Mouse (Mus musculus): ENCODE measurements around the gene Gns.
"Not testable (repeated sequence)": the region's sequence is repeated elsewhere in the genome, so short reads cannot be mapped to it uniquely, and the experiment has no call there.

Gene Gns

GRCm38 (mm10) chr10:121364801-121365564 lies at the start of gene Gns:
TSS of gene Gns (plus strand) at chr10:121365090.
- DNase-seq (ENCODE audit: low spot score): peak; percentile 77

GRCm38 (mm10) chr10:121315321-121316283 lies 49.3 kb upstream of the Gns start:
- DNase-seq (ENCODE audit: low spot score): no peak

- no peak for DNase-seq (ENCODE audit: low spot score)
Measured at GRCm38 (mm10) chr10:121316361-121316760, 48.5 kb upstream of the Gns start.

- no peak for DNase-seq (ENCODE audit: low spot score)
Measured at GRCm38 (mm10) chr10:121318397-121318950, 46.4 kb upstream of the Gns start.

- no peak for DNase-seq (ENCODE audit: low spot score)
Measured at GRCm38 (mm10) chr10:121323493-121323892, 41.4 kb upstream of the Gns start.

GRCm38 (mm10) chr10:121326167-121326566 lies 38.7 kb upstream of the Gns start:
- DNase-seq (ENCODE audit: low spot score): no peak

- DNase-seq (ENCODE audit: low spot score): no peak
Measured at GRCm38 (mm10) chr10:121329586-121329985, 35.3 kb upstream of the Gns start.

- no peak for DNase-seq (ENCODE audit: low spot score)
Measured at GRCm38 (mm10) chr10:121330940-121331339, 34.0 kb upstream of the Gns start.

GRCm38 (mm10) chr10:121334576-121334975 lies 30.3 kb upstream of the Gns start:
- no peak for DNase-seq (ENCODE audit: low spot score)

- DNase-seq (ENCODE audit: low spot score): not testable (repeated sequence)
Measured at GRCm38 (mm10) chr10:121336536-121336935, 28.4 kb upstream of the Gns start.

GRCm38 (mm10) chr10:121340754-121341593 lies 23.9 kb upstream of the Gns start:
- no peak for DNase-seq (ENCODE audit: low spot score)

- no peak for DNase-seq (ENCODE audit: low spot score)
Measured at GRCm38 (mm10) chr10:121342260-121342659, 22.6 kb upstream of the Gns start.

- no peak for DNase-seq (ENCODE audit: low spot score)
Measured at GRCm38 (mm10) chr10:121343867-121344266, 21.0 kb upstream of the Gns start.

- no peak for DNase-seq (ENCODE audit: low spot score)
Measured at GRCm38 (mm10) chr10:121349244-121349643, 15.6 kb upstream of the Gns start.

GRCm38 (mm10) chr10:121350357-121351065 lies 14.4 kb upstream of the Gns start:
- no peak for DNase-seq (ENCODE audit: low spot score)

- DNase-seq (ENCODE audit: low spot score): no peak
Measured at GRCm38 (mm10) chr10:121351066-121351581, 13.8 kb upstream of the Gns start, which contains the start of gene Tbc1d30. TSS of gene Tbc1d30 (minus strand) at chr10:121351278.

- DNase-seq (ENCODE audit: low spot score): no peak
Measured at GRCm38 (mm10) chr10:121351692-121352290, 13.1 kb upstream of the Gns start.

GRCm38 (mm10) chr10:121360358-121360757 lies 4.5 kb upstream of the Gns start:
- no peak for DNase-seq (ENCODE audit: low spot score)

- DNase-seq (ENCODE audit: low spot score): no peak
Measured at GRCm38 (mm10) chr10:121363201-121363600, 1.7 kb upstream of the Gns start.

GRCm38 (mm10) chr10:121364306-121364705 lies 584 bp upstream of the Gns start:
- DNase-seq (ENCODE audit: low spot score): no peak
